Mouse (Mus musculus) cerebellum, postnatal 25 days (tissue): ENCODE data around the gene Acadsb.
"Not testable (repeated sequence)": the region's sequence is repeated elsewhere in the genome, so short reads cannot be mapped to it uniquely, and the experiment has no call there.

ENCODE experiments used
- DNase-seq, 2 experiments: peaks; one replicate each; pipeline ENCODE4 v3.0.0; 2021; ENCODE audit warnings: mixed read lengths in 2 of 2

Gene Acadsb

GRCm38 (mm10) chr7:131410416-131411058 lies at the start of gene Acadsb, which contains the start of gene Ikzf5:
TSS of gene Acadsb (plus strand) at chr7:131410601.
TSS of gene Ikzf5 (minus strand) at chr7:131410521.
- peak; percentile 99 for DNase-seq

DNA sequence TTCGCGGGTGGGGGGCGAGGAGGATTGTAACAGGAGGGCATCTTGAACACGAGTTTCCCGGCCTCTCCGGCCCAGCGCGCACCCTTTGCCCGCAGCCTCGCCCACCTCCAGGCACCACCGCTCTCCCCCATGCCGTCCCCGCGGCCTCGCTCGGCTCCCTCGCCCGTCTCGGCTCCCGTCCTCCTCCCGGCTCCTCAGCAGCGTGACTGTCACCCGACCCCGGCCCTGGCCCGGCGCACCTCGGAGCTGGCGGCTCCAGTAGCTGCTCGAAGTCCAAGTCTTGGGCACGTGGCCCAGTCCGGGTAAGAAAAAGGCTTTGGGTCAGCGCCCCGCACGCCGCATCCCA lies 48.2 kb upstream of the Acadsb start:
- no peak for DNase-seq

- DNase-seq = peak; percentile 95 to 97
Measured at GRCm38 (mm10) chr7:131362615-131363300, 47.6 kb upstream of the Acadsb start, which contains the start of gene 2310057M21Rik. TSS of gene 2310057M21Rik (minus strand) at chr7:131362759.

- no peak for DNase-seq
Measured at GRCm38 (mm10) chr7:131364131-131364530, 46.3 kb upstream of the Acadsb start.

GRCm38 (mm10) chr7:131370648-131371469 lies 39.5 kb upstream of the Acadsb start, which contains the start of gene Pstk:
TSS of gene Pstk (plus strand) at chr7:131371141.
- peak; percentile 95 for DNase-seq

- no peak for DNase-seq
Measured at GRCm38 (mm10) chr7:131371470-131371860, 38.9 kb upstream of the Acadsb start.

GRCm38 (mm10) chr7:131371880-131372651 lies 38.3 kb upstream of the Acadsb start:
- no peak for DNase-seq

DNA sequence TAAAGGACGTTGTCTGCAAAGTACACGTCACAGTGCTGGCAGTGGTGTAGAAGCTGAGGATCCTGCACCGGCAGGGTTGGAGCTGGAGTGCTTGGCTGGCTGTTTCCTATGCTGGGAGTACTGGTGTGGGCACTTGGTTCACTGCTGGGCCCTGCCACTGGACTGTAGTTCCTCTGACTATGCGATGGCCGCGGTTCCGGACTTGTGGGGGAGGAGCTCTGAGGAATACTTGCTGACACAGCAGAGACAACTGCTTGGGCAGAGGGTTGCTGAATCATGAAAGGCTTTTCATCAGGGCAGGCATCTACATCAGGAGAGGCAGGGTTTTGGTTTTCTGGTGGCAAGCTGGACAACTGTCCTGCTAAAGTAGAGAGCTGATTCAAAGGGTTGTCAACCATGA lies 18.6 kb upstream of the Acadsb start:
- DNase-seq = not testable (repeated sequence)

GRCm38 (mm10) chr7:131409321-131409987 lies 947 bp upstream of the Acadsb start:
- DNase-seq = peak in 1 of 2 experiments; percentile 18

DNA sequence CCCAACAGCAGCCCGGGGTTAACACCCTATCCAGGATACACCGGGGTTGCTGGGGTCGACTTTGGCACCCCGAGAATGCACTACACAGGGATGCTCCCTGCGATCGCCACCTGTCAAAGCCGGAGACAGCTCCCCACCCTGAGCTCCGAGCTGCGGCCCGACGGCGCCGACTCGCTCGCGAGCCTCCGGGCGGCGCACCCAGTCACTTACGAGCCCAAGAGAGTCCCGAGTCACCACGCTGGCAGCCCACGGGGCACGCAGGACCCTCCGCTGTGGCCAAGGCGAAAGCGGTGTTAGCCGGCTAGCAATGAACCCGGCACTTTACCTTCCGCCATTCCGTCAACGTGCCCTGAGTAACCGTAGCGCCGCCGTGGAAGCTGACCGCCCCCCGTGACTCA lies 414 bp upstream of the Acadsb start:
- no peak for DNase-seq

GRCm38 (mm10) chr7:131411221-131411940 lies 980 bp downstream of the Acadsb start:
- DNase-seq = no peak

DNA sequence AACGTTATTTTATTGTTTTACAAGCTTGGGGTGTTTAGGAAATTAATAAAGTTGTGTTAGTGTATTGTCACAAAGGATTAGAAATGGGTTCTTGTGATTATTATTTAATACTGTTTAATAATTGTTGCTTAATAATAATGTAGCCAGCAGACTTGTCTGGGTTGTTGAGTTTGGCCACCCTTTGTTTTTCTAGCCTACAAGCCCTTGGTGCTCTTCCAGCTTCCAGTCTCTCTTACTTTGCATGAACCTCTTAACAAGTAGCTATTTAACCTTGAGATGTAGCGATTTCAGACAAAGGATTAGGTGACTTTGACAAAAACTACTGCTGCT lies 1.5 kb downstream of the Acadsb start:
- DNase-seq = no peak

DNA sequence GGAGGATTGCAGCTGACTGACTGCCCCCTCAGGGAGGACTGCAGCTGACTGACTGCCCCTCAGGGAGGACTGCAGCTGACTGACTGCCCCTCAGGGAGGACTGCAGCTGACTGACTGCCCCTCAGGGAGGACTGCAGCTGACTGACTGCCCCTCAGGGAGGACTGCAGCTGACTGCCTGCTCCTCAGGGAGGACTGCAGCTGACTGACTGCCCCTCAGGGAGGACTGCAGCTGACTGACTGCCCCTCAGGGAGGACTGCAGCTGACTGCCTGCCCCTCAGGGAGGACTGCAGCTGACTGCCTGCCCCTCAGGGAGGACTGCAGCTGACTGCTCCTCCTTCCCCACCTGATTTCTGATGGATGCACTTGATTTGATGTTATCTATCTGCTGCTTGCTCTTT lies 6.3 kb downstream of the Acadsb start:
- DNase-seq = not testable (repeated sequence)

DNA sequence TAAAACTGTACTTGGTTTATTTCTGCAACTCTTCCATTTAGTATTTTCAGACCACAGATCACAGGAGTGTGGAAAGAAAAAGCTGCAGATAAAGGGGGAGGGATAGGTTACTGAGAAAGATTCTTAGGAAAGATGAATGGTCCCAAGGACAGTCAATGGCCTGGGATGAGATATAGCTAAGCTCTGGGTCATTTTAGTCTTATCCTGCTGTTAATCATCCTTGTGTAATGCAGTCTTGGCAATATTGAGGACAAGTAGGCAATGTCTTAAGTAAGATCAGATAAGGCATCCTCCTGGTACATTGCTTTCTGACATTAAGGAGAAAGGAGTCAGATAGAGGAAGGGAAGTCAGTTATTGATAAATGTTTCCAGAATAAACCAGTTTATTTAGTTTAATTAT lies 7.2 kb downstream of the Acadsb start:
- no peak for DNase-seq

DNA sequence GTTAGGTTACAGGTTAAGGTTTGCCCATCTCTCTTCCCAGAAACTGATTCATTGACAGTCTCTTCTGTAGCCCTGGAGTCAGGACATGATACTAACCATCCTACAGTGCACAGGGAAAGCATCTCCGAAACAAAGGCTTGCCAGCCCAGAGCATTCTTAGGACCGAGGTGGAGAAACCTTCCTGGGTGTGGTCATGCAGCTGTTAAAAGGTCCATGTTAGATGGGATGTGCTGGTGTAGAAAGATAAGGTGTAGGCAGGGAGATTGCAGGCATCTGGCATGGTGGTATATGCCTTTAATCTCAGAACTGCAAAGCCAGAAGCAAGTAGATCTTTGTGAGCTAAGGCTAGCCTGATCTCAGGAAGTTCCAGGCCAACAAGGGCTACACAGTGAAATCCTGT lies 14.5 kb downstream of the Acadsb start:
- DNase-seq = no peak

- DNase-seq = no peak
Measured at GRCm38 (mm10) chr7:131427331-131427730, 16.9 kb downstream of the Acadsb start.

DNA sequence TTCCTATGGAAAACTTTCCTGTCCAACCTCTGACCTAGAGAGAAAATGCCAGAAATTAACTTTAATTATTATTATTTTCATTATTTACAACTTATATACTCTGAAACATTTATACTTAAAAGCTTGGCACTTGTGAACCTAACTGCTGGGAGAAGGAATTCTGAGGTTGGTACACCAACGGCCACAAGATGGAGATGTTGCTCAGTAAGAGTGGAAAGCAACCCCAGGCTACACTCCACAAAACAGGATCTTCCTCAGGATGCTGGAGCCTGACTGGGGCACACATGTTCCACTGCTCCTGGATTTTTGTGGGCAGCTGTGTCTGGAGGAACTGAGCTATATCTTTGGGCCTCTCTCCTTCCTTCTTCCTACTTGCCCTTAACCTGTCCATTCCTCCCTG lies 21.8 kb downstream of the Acadsb start:
- peak in 1 of 2 experiments; percentile 52 for DNase-seq

GRCm38 (mm10) chr7:131434276-131434675 lies 23.9 kb downstream of the Acadsb start:
- no peak for DNase-seq

GRCm38 (mm10) chr7:131437051-131437450 lies 26.6 kb downstream of the Acadsb start:
- DNase-seq = no peak

DNA sequence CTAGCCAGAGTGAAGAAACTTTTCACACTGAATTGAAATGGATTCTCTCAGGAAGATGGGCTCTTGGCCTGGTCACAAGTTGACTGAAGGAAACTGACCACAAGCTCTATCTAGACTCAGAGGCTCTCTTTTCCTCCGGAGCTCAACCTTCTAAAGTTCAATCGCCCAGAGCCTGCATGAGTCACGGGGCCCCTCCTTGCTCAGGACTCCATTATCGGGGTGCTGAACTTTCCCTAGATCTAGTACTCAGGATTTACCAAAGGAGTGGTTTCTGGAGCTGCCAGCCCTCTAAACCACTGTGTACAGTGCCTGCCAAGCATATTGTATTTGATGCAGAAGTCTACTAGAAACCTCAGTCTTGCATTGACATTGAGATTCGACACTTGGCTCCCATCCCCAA lies 46.3 kb downstream of the Acadsb start:
- DNase-seq = no peak

DNA sequence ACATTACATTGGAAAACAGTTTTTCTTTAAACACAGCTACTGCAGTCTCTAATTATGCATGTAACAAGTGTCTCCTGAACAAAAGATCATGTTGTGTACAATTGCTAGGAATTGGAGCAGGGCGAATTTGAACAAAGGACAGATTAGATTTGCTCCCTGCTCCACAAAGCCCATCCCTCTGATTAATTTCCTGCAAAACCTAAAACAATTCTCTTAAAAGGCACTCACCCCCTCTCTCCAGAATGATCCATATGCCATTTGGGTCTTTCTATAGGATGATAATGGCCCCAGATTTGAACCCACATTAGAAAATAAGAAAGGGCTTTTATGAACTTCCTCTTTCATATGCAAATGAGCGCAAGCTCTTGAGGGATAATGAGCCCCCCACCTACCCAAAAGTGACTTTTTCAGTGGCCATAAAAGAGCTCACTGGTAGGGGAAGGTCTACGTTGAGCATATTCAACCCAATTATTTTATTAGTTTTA lies 54.8 kb downstream of the Acadsb start:
- no peak for DNase-seq
